Mouse (Mus musculus) CD8-positive naive resting alpha-beta T cell, adult 57 days (primary cell): ENCODE results near the gene Cdc6. TPM values are rescaled to one million over a fixed set of nuclear protein-coding genes. Genes with fewer than 3 reads are reported as not detected.

Experiments used
- total RNA-seq: library from RNA; stranded (reverse); gene quantifications from one replicate; pipeline ENCODE4 v1.2.4, GENCODE M21; 2023

Cdc6 gene
- total RNA-seq = 1.2 TPM

GRCm38 (mm10) chr11:98907437-98908173, at the start of gene Cdc6:
TSS of gene Cdc6 (plus strand) at chr11:98907801.

GRCm38 (mm10) chr11:98863028-98863750, 44.4 kb upstream of the Cdc6 start, which contains the start of gene Wipf2:
TSS of gene Wipf2 (plus strand) at chr11:98863638.

GRCm38 (mm10) chr11:98927438-98928076, 20.0 kb downstream of the Cdc6 start, which contains the start of gene Rara:
TSS of gene Rara (plus strand) at chr11:98927818.

Other genes with a start within 250 kb of the Cdc6 start
- not detected for gene Gsdma, start 243.4 kb upstream of the Cdc6 start, total RNA-seq
- 74.1 TPM for gene Psmd3, start 225.2 kb upstream of the Cdc6 start, total RNA-seq
- gene Csf3, start 206.5 kb upstream of the Cdc6 start, total RNA-seq = not detected
- 67.4 TPM for gene Med24, start 178.4 kb upstream of the Cdc6 start, total RNA-seq
- gene Thra, start 167.2 kb upstream of the Cdc6 start, total RNA-seq = 48.1 TPM
- 4.7 TPM for gene Nr1d1, start 132.5 kb upstream of the Cdc6 start, total RNA-seq
- gene Msl1, start 112.3 kb upstream of the Cdc6 start, total RNA-seq = 99.1 TPM
- gene Casc3, start 102.9 kb upstream of the Cdc6 start, total RNA-seq = 96.9 TPM
- 0.77 TPM for gene Rapgefl1, start 71.0 kb upstream of the Cdc6 start, total RNA-seq
- gene Wipf2, start 44.2 kb upstream of the Cdc6 start, total RNA-seq = 45.4 TPM
- 96.5 TPM for gene Rara, start 20.0 kb downstream of the Cdc6 start, total RNA-seq
- not detected for gene Gjd3, start 75.2 kb downstream of the Cdc6 start, total RNA-seq
- gene Top2a, start 116.4 kb downstream of the Cdc6 start, total RNA-seq = 7.3 TPM
- gene Igfbp4, start 133.4 kb downstream of the Cdc6 start, total RNA-seq = 155 TPM
- not detected for gene Tns4, start 181.5 kb downstream of the Cdc6 start, total RNA-seq
- 1,542 TPM for gene Ccr7, start 247.3 kb downstream of the Cdc6 start, total RNA-seq